Mouse (Mus musculus) myocyte (in vitro differentiated cells): ENCODE measurements around the gene Shc1. TPM values are rescaled to one million over a fixed set of nuclear protein-coding genes. Genes with fewer than 3 reads are reported as not detected.

Experiments
- H3K27me3 ChIP-seq: one replicate; pipeline ENCODE4 v1.6.1; 2011; ENCODE audit not compliant: control insufficient read depth, insufficient read depth, insufficient read length
- H3K36me3 ChIP-seq: one replicate; pipeline ENCODE4 v1.6.1; 2011; ENCODE audit not compliant: control insufficient read depth, insufficient read depth
- H3K4me2 ChIP-seq: one replicate; pipeline ENCODE4 v1.6.1; 2011; ENCODE audit warnings: low read depth, control low read depth
- H3K4me3 ChIP-seq: one replicate; pipeline ENCODE4 v1.5.1; 2011; ENCODE audit warnings: mild to moderate bottlenecking, control low read depth, moderate library complexity
- H3K79me2 ChIP-seq: one replicate; pipeline ENCODE4 v1.6.1; 2011; ENCODE audit not compliant: control insufficient read depth, insufficient read depth
- H3ac ChIP-seq: one replicate; pipeline ENCODE4 v1.6.1; 2011; ENCODE audit not compliant: control insufficient read depth, insufficient read length
- CEBPB ChIP-seq: IDR thresholded peaks from 2 replicates; pipeline ENCODE4 v1.6.1; 2011; ENCODE audit warnings: mild to moderate bottlenecking, moderate library complexity; ENCODE audit not compliant: poor library complexity, insufficient read depth, severe bottlenecking
- E2F4 ChIP-seq: IDR thresholded peaks from one replicate; pipeline ENCODE4 v1.6.1; 2011; ENCODE audit warnings: mild to moderate bottlenecking, control low read depth, moderate library complexity; ENCODE audit not compliant: insufficient read depth
- MAX ChIP-seq: IDR thresholded peaks from one replicate; pipeline ENCODE4 v1.6.1; 2011; ENCODE audit warnings: low read depth, mild to moderate bottlenecking, control low read depth
- MYOD1 ChIP-seq, 3 experiments: IDR thresholded peaks; one replicate each; pipeline ENCODE4 v1.6.1; 2011; ENCODE audit warnings: control low read depth in 2 of 3, low read depth in 2 of 3, mild to moderate bottlenecking in 2 of 3, moderate library complexity in 1 of 3; ENCODE audit not compliant: insufficient read length in 2 of 3, control insufficient read depth in 1 of 3
- MYOG ChIP-seq, 3 experiments: IDR thresholded peaks; one replicate each; pipeline ENCODE4 v1.6.1; 2011; ENCODE audit warnings: control low read depth in 2 of 3, low read depth in 2 of 3, mild to moderate bottlenecking in 2 of 3; ENCODE audit not compliant: insufficient read length in 2 of 3, control insufficient read depth in 1 of 3, insufficient read depth in 1 of 3
- POLR2A ChIP-seq: IDR thresholded peaks from one replicate; pipeline ENCODE4 v1.6.1; 2011; ENCODE audit warnings: low read depth, mild to moderate bottlenecking, control low read depth, moderate library complexity; ENCODE audit not compliant: insufficient read length
- POLR2AphosphoS2 ChIP-seq: IDR thresholded peaks from one replicate; pipeline ENCODE4 v1.6.1; 2011; ENCODE audit warnings: low read depth, control low read depth; ENCODE audit not compliant: insufficient read length
- REST ChIP-seq: IDR thresholded peaks from one replicate; pipeline ENCODE4 v1.6.1; 2011; ENCODE audit warnings: mild to moderate bottlenecking, control low read depth, moderate library complexity; ENCODE audit not compliant: insufficient read depth, insufficient read length
- SRF ChIP-seq: IDR thresholded peaks from one replicate; pipeline ENCODE4 v1.6.1; 2011; ENCODE audit warnings: low read depth; ENCODE audit not compliant: control insufficient read depth, insufficient read length
- TCF12 ChIP-seq: IDR thresholded peaks from one replicate; pipeline ENCODE4 v1.6.1; 2011; ENCODE audit warnings: mild to moderate bottlenecking, control low read depth; ENCODE audit not compliant: poor library complexity, insufficient read depth, severe bottlenecking
- TCF3 ChIP-seq: IDR thresholded peaks from one replicate; pipeline ENCODE4 v1.6.1; 2011; ENCODE audit warnings: low read depth, control low read depth; ENCODE audit not compliant: insufficient read length
- USF1 ChIP-seq: IDR thresholded peaks from one replicate; pipeline ENCODE4 v1.6.1; 2011; ENCODE audit warnings: low read depth, mild to moderate bottlenecking, control low read depth, moderate library complexity
- polyA plus RNA-seq: library from polyadenylated mRNA; unstranded; fragments of >200 nt; fragmentation: generic; extraction: Trizol; gene quantifications from one replicate; pipeline ENCODE4 v1.2.1, GENCODE M21; 2012; ENCODE audit warnings: missing spikeins

Gene Shc1
- polyA plus RNA-seq, 1 experiment, result 95.5 TPM

GRCm38 (mm10) chr3:89387632-89388031, 30.6 kb upstream of the Shc1 start:
- TF ChIP-seq USF1 (no peak), POLR2AphosphoS2 (no peak), MAX (no peak), E2F4 (no peak), REST (no peak), SRF (no peak), POLR2A (no peak), CEBPB (no peak), TCF3 (no peak), MYOG (IDR thresholded peaks at IDR 0.05; ENCODE audit: control insufficient read depth in 1 of 3, insufficient read depth in 1 of 3, insufficient read length in 2 of 3, low read depth in 2 of 3) (no peak), TCF12 (no peak)
- Histone ChIP-seq H3K4me3 (no peak overlapping the region), H3K79me2 (peaks cover 60% of the 10 kb centered on the region)

GRCm38 (mm10) chr3:89388134-89388881, 29.9 kb upstream of the Shc1 start:
- H3K27me3 ChIP-seq, result no peaks in the 10 kb centered on the region
- no peak overlapping the region for H3K4me3 ChIP-seq
- peaks cover 57% of the 10 kb centered on the region for H3K79me2 ChIP-seq
- TF ChIP-seq MYOG (IDR thresholded peaks at IDR 0.05; ENCODE audit: control insufficient read depth in 1 of 3, insufficient read depth in 1 of 3, insufficient read length in 2 of 3, low read depth in 2 of 3) (peak in 2 of 3 experiments; percentile 52 to 68), TCF12 (no peak), E2F4 (no peak), USF1 (no peak), CEBPB (no peak), POLR2A (peak; percentile 15), MAX (no peak), TCF3 (no peak), MYOD1 (IDR thresholded peaks at IDR 0.05; ENCODE audit: control insufficient read depth in 1 of 3, insufficient read length in 2 of 3, low read depth in 2 of 3) (peak in 1 of 3 experiments; percentile 35), REST (no peak), SRF (no peak)
- H3K4me2 ChIP-seq, result no peak overlapping the region
- peaks cover 10% of the 10 kb centered on the region for H3K36me3 ChIP-seq
- H3ac ChIP-seq, result no peak overlapping the region

More at GRCm38 (mm10) chr3:89387632-89388031, 30.6 kb upstream of the Shc1 start:
- Histone ChIP-seq H3ac (no peak overlapping the region), H3K27me3 (no peaks in the 10 kb centered on the region), H3K36me3 (peaks cover 10% of the 10 kb centered on the region), H3K4me2 (no peak overlapping the region)

- peaks cover 52% of the 10 kb centered on the region for H3K79me2 ChIP-seq
- no peak overlapping the region for H3K4me2 ChIP-seq
- TF ChIP-seq MYOD1 (IDR thresholded peaks at IDR 0.05; ENCODE audit: control insufficient read depth in 1 of 3, insufficient read length in 2 of 3, low read depth in 2 of 3) (no peak), REST (no peak), SRF (no peak), CEBPB (no peak), MYOG (IDR thresholded peaks at IDR 0.05; ENCODE audit: control insufficient read depth in 1 of 3, insufficient read depth in 1 of 3, insufficient read length in 2 of 3, low read depth in 2 of 3) (no peak), E2F4 (no peak), POLR2AphosphoS2 (no peak), USF1 (no peak), MAX (no peak), POLR2A (no peak), TCF3 (no peak), TCF12 (no peak)
- H3ac ChIP-seq, result no peak overlapping the region
- peaks cover 6% of the 10 kb centered on the region for H3K36me3 ChIP-seq
- H3K4me3 ChIP-seq, result no peak overlapping the region
- no peaks in the 10 kb centered on the region for H3K27me3 ChIP-seq
Observed at GRCm38 (mm10) chr3:89388901-89389740, 29.1 kb upstream of the Shc1 start.

GRCm38 (mm10) chr3:89390111-89390515, 28.1 kb upstream of the Shc1 start:
- peak overlapping the region; percentile 99 for H3K4me3 ChIP-seq
- peak overlapping the region; percentile 78 for H3K4me2 ChIP-seq

More at GRCm38 (mm10) chr3:89390111-89390515, 28.1 kb upstream of the Shc1 start:
- Histone ChIP-seq H3ac (peak overlapping the region; percentile 66), H3K36me3 (peaks cover 6% of the 10 kb centered on the region), H3K27me3 (no peaks in the 10 kb centered on the region), H3K79me2 (peaks cover 46% of the 10 kb centered on the region)
- TF ChIP-seq E2F4 (no peak), TCF3 (no peak), POLR2A (peak; percentile 32)
